Mouse (Mus musculus): Measurements from ENCODE around the gene Olfml1.

Gene Olfml1

GRCm38 (mm10) chr7:107595426-107595825, 28.2 kb downstream of the Olfml1 start:
- DNase-seq = no peak

- DNase-seq = no peak
Measured at GRCm38 (mm10) chr7:107596753-107597152, 29.5 kb downstream of the Olfml1 start.

GRCm38 (mm10) chr7:107597956-107598355, 30.7 kb downstream of the Olfml1 start:
- DNase-seq = no peak

- DNase-seq = no peak
Measured at GRCm38 (mm10) chr7:107600651-107601050, 33.4 kb downstream of the Olfml1 start.

GRCm38 (mm10) chr7:107602505-107602904, 35.3 kb downstream of the Olfml1 start:
- DNase-seq = no peak

GRCm38 (mm10) chr7:107602913-107603312, 35.7 kb downstream of the Olfml1 start:
- no peak for DNase-seq

- no peak for DNase-seq
Measured at GRCm38 (mm10) chr7:107607766-107608165, 40.5 kb downstream of the Olfml1 start.

- no peak for DNase-seq
Measured at GRCm38 (mm10) chr7:107609622-107610255, 42.5 kb downstream of the Olfml1 start.

GRCm38 (mm10) chr7:107610880-107611279, 43.6 kb downstream of the Olfml1 start:
- DNase-seq = no peak

- DNase-seq = no peak
Measured at GRCm38 (mm10) chr7:107618028-107618992, 51.1 kb downstream of the Olfml1 start.

GRCm38 (mm10) chr7:107619225-107619624, 52.0 kb downstream of the Olfml1 start:
- DNase-seq = no peak

GRCm38 (mm10) chr7:107620137-107620536, 52.9 kb downstream of the Olfml1 start:
- DNase-seq = no peak

- DNase-seq = no peak
Measured at GRCm38 (mm10) chr7:107624432-107624831, 57.2 kb downstream of the Olfml1 start.

- DNase-seq = no peak
Measured at GRCm38 (mm10) chr7:107625061-107625460, 57.8 kb downstream of the Olfml1 start, which contains the start of gene 5330417H12Rik. 5330417H12Rik (minus strand) TSS chr7:107625161.

GRCm38 (mm10) chr7:107625781-107626180, 58.5 kb downstream of the Olfml1 start:
- DNase-seq = no peak

- no peak for DNase-seq
Measured at GRCm38 (mm10) chr7:107628383-107628782, 61.1 kb downstream of the Olfml1 start.

GRCm38 (mm10) chr7:107633201-107633600, 66.0 kb downstream of the Olfml1 start:
- no peak for DNase-seq

GRCm38 (mm10) chr7:107637398-107637797, 70.2 kb downstream of the Olfml1 start:
- DNase-seq = no peak

- no peak for DNase-seq
Measured at GRCm38 (mm10) chr7:107638026-107638425, 70.8 kb downstream of the Olfml1 start.
